Mouse (Mus musculus) heart, embryonic 12.5 days (tissue): ENCODE measurements around the gene Nek4. TPM values are rescaled to one million over a fixed set of nuclear protein-coding genes. Genes with fewer than 3 reads are reported as not detected.
A peak's percentile ranks its signal among the peaks of the same experiment; 100 is the strongest.

Experiments
- ATAC-seq: fragments of 200-750 bp; cut with Nextera tagmentation; 2 replicates; pipeline ENCODE4 v1.8.0; 2017; ENCODE audit warnings: moderate TSS enrichment, moderate library complexity; ENCODE audit not compliant: insufficient number of reproducible peaks, low FRiP score
- H3K27ac ChIP-seq: fragments of 300-500 bp; sonication (generic); 2 replicates; pipeline ENCODE4 v1.5.1; 2016; ENCODE audit warnings: mild to moderate bottlenecking, moderate library complexity; ENCODE audit not compliant: poor library complexity, severe bottlenecking
- H3K27me3 ChIP-seq: fragments of 300-500 bp; sonication (generic); replicated peaks from 2 replicates; pipeline ENCODE4 v1.6.1; 2016; ENCODE audit warnings: mild to moderate bottlenecking, moderate library complexity
- H3K36me3 ChIP-seq: fragments of 300-500 bp; sonication (generic); 2 replicates; pipeline ENCODE4 v1.6.1; 2016; ENCODE audit warnings: mild to moderate bottlenecking, moderate library complexity
- H3K4me1 ChIP-seq: fragments of 300-500 bp; sonication (generic); replicated peaks from 2 replicates; pipeline ENCODE4 v1.6.1; 2016; ENCODE audit warnings: mild to moderate bottlenecking
- H3K4me2 ChIP-seq: fragments of 300-500 bp; sonication (generic); 2 replicates; pipeline ENCODE4 v1.6.1; 2016; ENCODE audit warnings: mild to moderate bottlenecking, moderate library complexity
- H3K4me3 ChIP-seq: fragments of 300-500 bp; sonication (generic); 2 replicates; pipeline ENCODE4 v1.5.1; 2016; ENCODE audit warnings: mild to moderate bottlenecking
- H3K9ac ChIP-seq: fragments of 300-500 bp; sonication (generic); 2 replicates; pipeline ENCODE4 v1.6.1; 2016; ENCODE audit warnings: mild to moderate bottlenecking, moderate library complexity
- H3K9me3 ChIP-seq: fragments of 300-500 bp; sonication (generic); replicated peaks from 2 replicates; pipeline ENCODE4 v1.6.1; 2016; ENCODE audit warnings: mild to moderate bottlenecking, moderate library complexity
- WGBS: fragments of 180-500 bp; shearing (Covaris S2); methylation state at CpG from one replicate; pipeline ENCODE4 v1.1.7; 2016; 5-methylcytosine and 5-hydroxymethylcytosine counted together
- polyA plus RNA-seq: library from polyadenylated mRNA; unstranded; fragments of >200 nt; fragmentation: Nextera tagmentation; extraction: Ambion mirVana; gene quantifications from 2 replicates; pipeline ENCODE4 v1.2.1, GENCODE M21; 2016

Gene Nek4
- polyA plus RNA-seq, 1 experiment from 2014 or later, result 7.4 TPM

- WGBS, result 31% methylated on average over 6 of the region's 6 CpGs
- peak; percentile 55; the same call in 1 of the 2 replicates for ATAC-seq
- no peaks in the 10 kb centered on the region for H3K9me3 ChIP-seq
- H3K27me3 ChIP-seq, result no peaks in the 10 kb centered on the region
- H3K4me2 ChIP-seq, result no peak within 1 kb of the TSS
- H3K27ac ChIP-seq, result no peak within 1 kb of the TSS
- H3K4me1 ChIP-seq, result no peaks in the 10 kb centered on the region
- no peaks in the 10 kb centered on the region for H3K36me3 ChIP-seq
- H3K9ac ChIP-seq, result no peak within 1 kb of the TSS
- H3K4me3 ChIP-seq, result no peak within 1 kb of the TSS
These were observed 27.6 kb upstream of the Nek4 start, which contains the start of gene Itih3 for GRCm38 (mm10) chr14:30923375-30924105. Gene Itih3 (minus strand): TSS chr14:30923760.

- no peaks in the 10 kb centered on the region for H3K4me1 ChIP-seq
- H3K4me3 ChIP-seq, result no peak overlapping the region
- H3K4me2 ChIP-seq, result no peak overlapping the region
- WGBS, result 88% methylated on average over 3 of the region's 3 CpGs
- H3K27ac ChIP-seq, result no peak overlapping the region
- H3K36me3 ChIP-seq, result no peaks in the 10 kb centered on the region
- no peak for ATAC-seq
- H3K9me3 ChIP-seq, result no peaks in the 10 kb centered on the region
- H3K9ac ChIP-seq, result no peak overlapping the region
- no peaks in the 10 kb centered on the region for H3K27me3 ChIP-seq
These were observed 25.7 kb upstream of the Nek4 start for GRCm38 (mm10) chr14:30925492-30925891.

DNA sequence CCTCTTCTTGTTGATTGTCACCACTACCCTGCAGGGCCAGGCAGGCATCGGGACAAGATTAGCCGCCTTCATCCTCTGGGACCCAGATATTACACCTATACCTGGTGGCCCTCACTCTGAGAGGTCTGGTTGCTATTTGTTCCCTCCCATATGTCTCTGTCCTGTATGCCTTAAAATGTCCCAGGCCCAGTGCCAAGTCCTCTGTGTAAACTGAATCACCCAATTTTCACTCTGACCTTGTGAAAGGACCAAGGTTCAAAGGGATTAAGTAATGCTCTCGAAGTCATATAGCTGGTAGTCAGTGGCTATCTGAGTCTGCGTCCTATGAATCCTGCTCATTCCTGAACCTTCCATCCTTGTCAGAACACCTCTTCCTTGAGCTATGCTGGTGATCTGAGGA lies 20.8 kb upstream of the Nek4 start:
- 88% methylated on average over 4 of the region's 4 CpGs for WGBS
- Histone ChIP-seq H3K27me3 (no peaks in the 10 kb centered on the region), H3K4me3 (no peak overlapping the region), H3K4me2 (no peak overlapping the region), H3K9ac (no peak overlapping the region), H3K27ac (no peak overlapping the region), H3K4me1 (no peaks in the 10 kb centered on the region), H3K9me3 (no peaks in the 10 kb centered on the region), H3K36me3 (no peaks in the 10 kb centered on the region)
- no peak for ATAC-seq

GRCm38 (mm10) chr14:30933351-30933750 lies 17.8 kb upstream of the Nek4 start:
- no peaks in the 10 kb centered on the region for H3K4me1 ChIP-seq
- H3K27me3 ChIP-seq, result no peaks in the 10 kb centered on the region
- no peak for ATAC-seq
- no peaks in the 10 kb centered on the region for H3K9me3 ChIP-seq
- no peaks in the 10 kb centered on the region for H3K36me3 ChIP-seq
- H3K27ac ChIP-seq, result no peak overlapping the region
- H3K4me2 ChIP-seq, result no peak overlapping the region
- H3K9ac ChIP-seq, result no peak overlapping the region
- no peak overlapping the region for H3K4me3 ChIP-seq
- WGBS, result 82% methylated on average over 9 of the region's 9 CpGs

DNA sequence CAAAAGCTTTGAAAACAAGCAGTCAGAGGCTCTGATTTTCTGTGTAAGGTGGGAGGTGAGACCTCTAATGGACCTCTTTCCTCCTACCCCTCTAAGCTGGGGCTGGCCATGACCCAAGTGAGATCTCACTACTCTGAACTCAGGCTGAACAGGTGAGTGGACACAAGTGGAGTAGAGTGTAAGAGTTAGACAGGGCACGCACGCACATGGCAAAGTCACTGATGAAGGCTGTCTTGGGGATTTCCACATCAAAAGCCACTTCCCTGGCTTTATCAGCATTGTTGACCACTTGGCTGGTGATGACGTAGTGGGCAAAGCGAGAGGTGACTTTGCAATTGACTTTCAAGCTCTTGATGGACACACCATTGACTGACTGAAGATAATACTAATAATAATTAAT lies 8.9 kb upstream of the Nek4 start:
- Histone ChIP-seq H3K9ac (no peak overlapping the region), H3K4me2 (no peak overlapping the region), H3K4me3 (no peak overlapping the region), H3K9me3 (no peaks in the 10 kb centered on the region), H3K36me3 (no peaks in the 10 kb centered on the region), H3K27me3 (no peaks in the 10 kb centered on the region), H3K27ac (no peak overlapping the region), H3K4me1 (no peaks in the 10 kb centered on the region)
- ATAC-seq, result no peak
- WGBS, result 67% methylated on average over 4 of the region's 4 CpGs

- WGBS, result 78% methylated on average over 7 of the region's 7 CpGs
- H3K36me3 ChIP-seq, result no peaks in the 10 kb centered on the region
- no peak within 1 kb of the TSS for H3K4me3 ChIP-seq
- no peaks in the 10 kb centered on the region for H3K9me3 ChIP-seq
- no peaks in the 10 kb centered on the region for H3K27me3 ChIP-seq
- H3K4me1 ChIP-seq, result no peaks in the 10 kb centered on the region
- H3K9ac ChIP-seq, result no peak within 1 kb of the TSS
- no peak for ATAC-seq
- no peak within 1 kb of the TSS for H3K4me2 ChIP-seq
- no peak within 1 kb of the TSS for H3K27ac ChIP-seq
These were observed 8.1 kb upstream of the Nek4 start, which contains the start of gene Itih1 for GRCm38 (mm10) chr14:30943038-30943437. Gene Itih1 (minus strand): TSS chr14:30943289.

GRCm38 (mm10) chr14:30943860-30944674 lies 7.1 kb upstream of the Nek4 start:
- no peaks in the 10 kb centered on the region for H3K36me3 ChIP-seq
- no peak overlapping the region for H3K9ac ChIP-seq
- 0 out of 2 replicates have a peak, but pooled peaks have one; percentile 36 for ATAC-seq
- no peak overlapping the region for H3K4me2 ChIP-seq
- H3K27ac ChIP-seq, result no peak overlapping the region
- WGBS, result 57% methylated on average over 11 of the region's 11 CpGs
- H3K9me3 ChIP-seq, result no peaks in the 10 kb centered on the region
- no peak overlapping the region for H3K4me3 ChIP-seq
- H3K4me1 ChIP-seq, result no peaks in the 10 kb centered on the region
- H3K27me3 ChIP-seq, result no peaks in the 10 kb centered on the region

- WGBS, result 85% methylated on average over 2 of the region's 2 CpGs
- H3K4me2 ChIP-seq, result no peak overlapping the region
- no peaks in the 10 kb centered on the region for H3K9me3 ChIP-seq
- no peaks in the 10 kb centered on the region for H3K4me1 ChIP-seq
- no peak overlapping the region for H3K9ac ChIP-seq
- H3K36me3 ChIP-seq, result no peaks in the 10 kb centered on the region
- no peaks in the 10 kb centered on the region for H3K27me3 ChIP-seq
- no peak overlapping the region for H3K4me3 ChIP-seq
- ATAC-seq, result no peak
- H3K27ac ChIP-seq, result no peak overlapping the region
These were observed 6.4 kb upstream of the Nek4 start for GRCm38 (mm10) chr14:30944745-30945144.

- no peaks in the 10 kb centered on the region for H3K9me3 ChIP-seq
- 96% methylated on average over 10 of the region's 10 CpGs for WGBS
These were observed 1.2 kb upstream of the Nek4 start for GRCm38 (mm10) chr14:30949986-30950385.

GRCm38 (mm10) chr14:30958517-30958916 lies 7.3 kb downstream of the Nek4 start:
- no peaks in the 10 kb centered on the region for H3K9me3 ChIP-seq
- H3K9ac ChIP-seq, result no peak overlapping the region
- 68% methylated on average over 2 of the region's 2 CpGs for WGBS
- no peaks in the 10 kb centered on the region for H3K27me3 ChIP-seq
- H3K4me1 ChIP-seq, result no peaks in the 10 kb centered on the region
- H3K27ac ChIP-seq, result no peak overlapping the region
- no peak overlapping the region for H3K4me3 ChIP-seq
- H3K36me3 ChIP-seq, result no peaks in the 10 kb centered on the region
- no peak for ATAC-seq
- H3K4me2 ChIP-seq, result no peak overlapping the region

More at GRCm38 (mm10) chr14:30949986-30950385, 1.2 kb upstream of the Nek4 start:
- ATAC-seq, result no peak
- Histone ChIP-seq H3K27ac (no peak overlapping the region), H3K4me1 (peaks cover 8% of the 10 kb centered on the region), H3K9ac (no peak overlapping the region), H3K27me3 (no peaks in the 10 kb centered on the region), H3K4me2 (no peak overlapping the region), H3K36me3 (no peaks in the 10 kb centered on the region), H3K4me3 (no peak overlapping the region)

DNA sequence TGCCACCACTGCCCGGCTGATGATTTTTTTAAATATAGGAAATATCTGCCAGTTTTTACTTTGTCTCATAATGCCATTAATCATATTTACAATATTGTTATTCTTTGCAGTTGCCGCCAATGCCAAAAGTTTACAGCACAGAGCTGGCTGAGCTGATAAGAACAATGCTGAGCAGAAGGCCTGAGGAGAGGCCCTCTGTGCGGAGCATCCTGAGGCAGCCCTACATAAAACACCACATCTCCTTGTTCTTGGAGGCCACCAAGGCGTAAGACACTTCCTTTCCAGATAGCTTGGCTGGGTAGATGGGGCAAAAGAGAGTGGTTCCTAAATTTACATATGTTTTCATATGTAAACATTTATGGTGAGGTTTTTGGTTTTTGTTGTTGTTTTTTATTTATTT lies 7.9 kb downstream of the Nek4 start:
- H3K9ac ChIP-seq, result no peak overlapping the region
- WGBS, result 85% methylated on average over 4 of the region's 4 CpGs
- no peaks in the 10 kb centered on the region for H3K27me3 ChIP-seq
- ATAC-seq, result no peak
- no peak overlapping the region for H3K27ac ChIP-seq
- H3K9me3 ChIP-seq, result no peaks in the 10 kb centered on the region
- no peak overlapping the region for H3K4me2 ChIP-seq
- no peaks in the 10 kb centered on the region for H3K36me3 ChIP-seq
- no peaks in the 10 kb centered on the region for H3K4me1 ChIP-seq
- no peak overlapping the region for H3K4me3 ChIP-seq
